Mouse (Mus musculus): ENCODE measurements around the gene Pdzd8. TPM values are rescaled to one million over a fixed set of nuclear protein-coding genes. Genes with fewer than 3 reads are reported as not detected.
A peak's percentile ranks its signal among the peaks of the same experiment; 100 is the strongest.

The Pdzd8 gene
- polyA plus RNA-seq, 1 experiment: 11.8 TPM

DNA sequence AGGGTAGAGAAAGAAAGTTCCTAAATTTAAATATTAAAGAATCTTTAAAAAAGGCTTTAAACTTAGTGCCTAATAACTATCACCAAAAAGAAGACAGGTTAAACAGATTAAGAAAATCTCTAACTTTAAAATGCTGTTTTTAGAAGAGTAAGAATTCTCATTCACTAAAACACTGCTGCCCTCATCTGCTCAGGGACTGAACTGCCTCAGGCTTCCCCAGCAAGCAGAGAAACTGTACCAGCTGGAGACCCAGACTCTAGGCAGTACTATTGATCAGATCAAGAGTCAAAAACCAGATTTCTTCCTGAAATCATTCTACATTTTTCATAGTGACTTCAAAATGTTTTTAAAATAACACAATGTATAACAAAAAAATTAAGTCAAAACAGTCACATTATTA lies 29.0 kb downstream of the Pdzd8 start:
- Histone ChIP-seq H3K36me3 (ENCODE audit: control insufficient read depth, insufficient read depth, low read length) (peaks cover 6% of the 10 kb centered on the region; the same call in 1 of the 2 replicates), H3K4me3 (ENCODE audit: low read depth, low read length) (no peak overlapping the region), H3K27me3 (ENCODE audit: control insufficient read depth, insufficient read depth, low read length) (no peaks in the 10 kb centered on the region), H3K27ac (ENCODE audit: insufficient read depth, low read depth, low read length) (no peak overlapping the region), H3K4me1 (ENCODE audit: control insufficient read depth, insufficient read depth, insufficient read length, low read length) (no peaks in the 10 kb centered on the region)
- no peak for TF ChIP-seq POLR2A (IDR thresholded peaks at IDR 0.05; ENCODE audit: low read depth, low read length)
- TF ChIP-seq CTCF (IDR thresholded peaks at IDR 0.05; ENCODE audit: extremely low read depth, insufficient read length, insufficient replicate concordance, low read depth, low read length): peak; percentile 31; the same call in 1 of the 2 replicates

DNA sequence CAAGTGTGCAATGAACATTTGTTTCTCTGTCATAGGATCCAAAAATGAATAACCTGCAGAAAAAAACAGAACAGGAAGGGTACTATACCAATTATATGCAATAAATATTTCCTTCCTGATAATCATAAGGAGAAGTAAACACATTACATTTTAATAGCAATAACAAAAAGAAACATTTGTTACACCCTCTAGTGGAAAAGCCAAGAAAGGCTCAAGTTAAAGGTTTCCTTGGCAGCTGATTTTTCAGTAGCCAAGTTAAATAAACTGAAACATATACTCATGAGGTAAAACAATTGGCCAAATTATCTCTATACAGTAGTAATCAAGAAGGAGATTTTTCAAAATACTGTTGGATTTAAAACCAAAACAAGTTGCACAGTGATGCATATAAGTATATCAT lies 30.3 kb downstream of the Pdzd8 start:
- Histone ChIP-seq H3K27ac (ENCODE audit: insufficient read depth, low read depth, low read length) (no peak overlapping the region), H3K4me1 (ENCODE audit: control insufficient read depth, insufficient read depth, insufficient read length, low read length) (no peaks in the 10 kb centered on the region), H3K36me3 (ENCODE audit: control insufficient read depth, insufficient read depth, low read length) (peaks cover 7% of the 10 kb centered on the region; the same call in 1 of the 2 replicates), H3K4me3 (ENCODE audit: low read depth, low read length) (no peak overlapping the region), H3K27me3 (ENCODE audit: control insufficient read depth, insufficient read depth, low read length) (no peaks in the 10 kb centered on the region)
- TF ChIP-seq POLR2A (IDR thresholded peaks at IDR 0.05; ENCODE audit: low read depth, low read length) (no peak), CTCF (IDR thresholded peaks at IDR 0.05; ENCODE audit: extremely low read depth, insufficient read length, insufficient replicate concordance, low read depth, low read length) (no peak)

DNA sequence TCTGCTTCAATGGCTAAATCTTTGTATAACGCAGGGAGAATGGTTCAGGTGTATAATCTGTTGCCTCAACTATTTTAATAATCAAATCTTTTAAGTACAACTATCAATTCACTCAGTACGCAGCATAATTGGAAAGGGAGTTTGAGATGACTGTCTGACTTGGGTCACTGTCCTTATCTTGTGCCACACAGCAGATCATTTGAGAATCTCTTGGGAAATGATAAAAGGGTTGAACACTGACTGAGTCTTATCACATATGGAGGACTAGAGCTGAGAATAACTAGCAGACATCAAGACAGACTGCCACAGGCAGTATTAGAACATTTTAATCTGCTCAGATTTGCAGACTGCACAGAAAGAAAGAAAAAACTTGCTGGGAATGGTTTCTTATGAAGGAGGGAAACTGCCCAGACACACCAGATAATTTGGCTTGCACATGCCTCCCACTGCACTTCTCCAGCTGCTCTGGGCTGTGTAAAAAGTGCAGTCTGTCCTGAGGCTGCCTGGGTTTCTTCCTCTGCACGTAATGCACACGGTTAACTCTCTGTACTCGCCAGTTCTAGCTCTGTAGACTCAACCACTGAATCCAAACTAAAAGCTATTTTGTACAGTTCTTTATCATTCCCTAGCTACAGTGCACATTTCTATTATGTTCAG lies 53.3 kb downstream of the Pdzd8 start:
- Histone ChIP-seq H3K4me1 (ENCODE audit: control insufficient read depth, insufficient read depth, insufficient read length, low read length) (no peaks in the 10 kb centered on the region), H3K36me3 (ENCODE audit: control insufficient read depth, insufficient read depth, low read length) (peaks cover 6% of the 10 kb centered on the region), H3K4me3 (ENCODE audit: low read depth, low read length) (no peak overlapping the region), H3K27ac (ENCODE audit: insufficient read depth, low read depth, low read length) (no peak overlapping the region), H3K27me3 (ENCODE audit: control insufficient read depth, insufficient read depth, low read length) (no peaks in the 10 kb centered on the region)
- no peak for TF ChIP-seq POLR2A (IDR thresholded peaks at IDR 0.05; ENCODE audit: low read depth, low read length)
- no peak for TF ChIP-seq CTCF (IDR thresholded peaks at IDR 0.05; ENCODE audit: extremely low read depth, insufficient read length, insufficient replicate concordance, low read depth, low read length)
- WGBS: 88% methylated on average over 5 of the region's 5 CpGs

DNA sequence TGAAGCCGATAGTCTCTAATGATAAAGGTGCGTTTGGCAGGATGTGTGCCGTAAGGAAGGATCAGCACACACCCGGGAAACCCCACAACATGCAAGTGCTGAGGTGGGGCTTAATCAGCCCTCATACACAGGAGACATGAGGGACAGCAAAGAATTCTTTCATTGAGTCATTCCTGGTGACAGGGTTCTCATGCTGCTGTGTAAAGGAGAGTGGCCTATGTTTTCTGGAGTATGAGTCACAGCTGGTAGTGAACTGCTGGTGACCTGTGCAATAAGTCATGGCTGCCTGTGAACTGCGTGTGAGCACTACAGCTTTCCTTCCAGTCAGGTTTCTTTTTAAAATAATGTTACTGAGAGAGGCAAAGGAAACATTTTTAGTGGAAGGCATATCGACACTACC lies 55.8 kb downstream of the Pdzd8 start:
- TF ChIP-seq POLR2A (IDR thresholded peaks at IDR 0.05; ENCODE audit: low read depth, low read length) (no peak), CTCF (IDR thresholded peaks at IDR 0.05; ENCODE audit: extremely low read depth, insufficient read length, insufficient replicate concordance, low read depth, low read length) (no peak)
- no peaks in the 10 kb centered on the region for H3K27me3 ChIP-seq (ENCODE audit: control insufficient read depth, insufficient read depth, low read length)
- H3K27ac ChIP-seq (ENCODE audit: insufficient read depth, low read depth, low read length): no peak overlapping the region
- 69% methylated on average over 6 of the region's 6 CpGs for WGBS
- peaks cover 3% of the 10 kb centered on the region for H3K36me3 ChIP-seq (ENCODE audit: control insufficient read depth, insufficient read depth, low read length)
- no peak overlapping the region for H3K4me3 ChIP-seq (ENCODE audit: low read depth, low read length)
- no peaks in the 10 kb centered on the region for H3K4me1 ChIP-seq (ENCODE audit: control insufficient read depth, insufficient read depth, insufficient read length, low read length)

DNA sequence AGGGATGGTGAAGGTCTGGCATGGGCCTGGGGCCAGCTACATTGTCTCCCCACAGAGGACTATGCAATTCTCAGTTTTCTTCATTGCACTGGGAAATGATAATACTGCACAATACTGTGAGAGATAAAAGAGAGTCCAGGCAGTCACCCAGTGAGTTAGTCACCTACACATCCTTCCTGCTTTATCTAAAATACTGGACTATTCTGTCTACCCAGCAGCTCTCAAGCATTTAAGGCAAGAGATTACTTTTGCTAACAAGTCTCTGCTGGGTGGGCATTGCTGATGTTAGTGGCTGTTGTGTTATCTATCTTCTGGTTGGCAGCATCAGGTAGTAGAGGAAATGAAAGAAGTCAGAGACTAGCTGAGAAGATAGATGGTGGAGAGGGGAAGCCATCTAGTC lies 56.5 kb downstream of the Pdzd8 start:
- TF ChIP-seq POLR2A (IDR thresholded peaks at IDR 0.05; ENCODE audit: low read depth, low read length): no peak
- no peak overlapping the region for H3K27ac ChIP-seq (ENCODE audit: insufficient read depth, low read depth, low read length)
- no peaks in the 10 kb centered on the region for H3K27me3 ChIP-seq (ENCODE audit: control insufficient read depth, insufficient read depth, low read length)
- peaks cover 3% of the 10 kb centered on the region for H3K36me3 ChIP-seq (ENCODE audit: control insufficient read depth, insufficient read depth, low read length)
- H3K4me1 ChIP-seq (ENCODE audit: control insufficient read depth, insufficient read depth, insufficient read length, low read length): no peaks in the 10 kb centered on the region
- no peak overlapping the region for H3K4me3 ChIP-seq (ENCODE audit: low read depth, low read length)

DNA sequence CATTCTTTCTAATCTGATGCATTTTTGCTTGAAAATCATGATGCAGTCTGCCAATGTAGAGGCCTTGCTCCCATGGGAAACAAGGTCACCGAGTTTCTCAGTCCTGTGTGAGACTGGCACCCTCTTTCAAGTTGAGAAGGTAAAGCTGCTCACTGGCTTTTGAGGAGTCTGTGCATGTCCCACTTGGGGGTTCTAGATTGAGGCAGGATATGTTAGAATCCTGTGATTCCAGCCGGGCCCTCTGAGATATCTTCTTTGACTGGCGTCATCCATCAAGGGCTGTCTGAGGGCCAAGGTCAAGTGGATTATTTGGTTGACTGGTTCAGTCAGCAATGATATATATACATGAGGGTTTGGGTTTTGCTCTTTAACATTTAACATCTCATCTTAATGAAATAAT lies 63.6 kb downstream of the Pdzd8 start:
- H3K4me1 ChIP-seq (ENCODE audit: control insufficient read depth, insufficient read depth, insufficient read length, low read length): no peaks in the 10 kb centered on the region
- no peak for TF ChIP-seq POLR2A (IDR thresholded peaks at IDR 0.05; ENCODE audit: low read depth, low read length)
- TF ChIP-seq CTCF (IDR thresholded peaks at IDR 0.05; ENCODE audit: extremely low read depth, insufficient read length, insufficient replicate concordance, low read depth, low read length): no peak
- WGBS: 77% methylated on average over 3 of the region's 3 CpGs

DNA sequence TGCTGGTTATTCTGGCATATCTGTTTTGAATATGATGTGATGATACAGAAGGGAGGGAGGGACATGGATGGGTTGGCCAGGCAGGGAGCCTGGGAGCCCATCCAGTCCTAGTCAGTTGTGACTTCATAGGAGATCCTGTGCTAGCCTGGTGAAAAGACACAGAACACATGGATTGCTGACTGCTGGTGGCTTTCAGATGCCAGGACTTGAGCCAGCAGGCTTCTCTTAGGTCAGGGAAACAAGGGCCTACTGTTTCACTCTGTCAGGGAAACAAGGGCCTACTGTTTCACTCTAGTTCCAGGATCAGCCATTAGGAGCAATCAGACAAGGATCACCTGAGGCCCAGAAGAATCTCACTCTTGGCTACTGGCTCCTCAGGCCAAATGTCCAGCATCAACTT lies 64.7 kb downstream of the Pdzd8 start:
- H3K36me3 ChIP-seq (ENCODE audit: control insufficient read depth, insufficient read depth, low read length): no peaks in the 10 kb centered on the region
- TF ChIP-seq CTCF (IDR thresholded peaks at IDR 0.05; ENCODE audit: extremely low read depth, insufficient read length, insufficient replicate concordance, low read depth, low read length) (no peak), POLR2A (IDR thresholded peaks at IDR 0.05; ENCODE audit: low read depth, low read length) (no peak)
- H3K27me3 ChIP-seq (ENCODE audit: control insufficient read depth, insufficient read depth, low read length): no peaks in the 10 kb centered on the region
- H3K4me1 ChIP-seq (ENCODE audit: control insufficient read depth, insufficient read depth, insufficient read length, low read length): no peaks in the 10 kb centered on the region
- H3K4me3 ChIP-seq (ENCODE audit: low read depth, low read length): no peak overlapping the region
- H3K27ac ChIP-seq (ENCODE audit: insufficient read depth, low read depth, low read length): no peak overlapping the region

More for the DNA sequence above, 63.6 kb downstream of the Pdzd8 start:
- Histone ChIP-seq H3K27ac (ENCODE audit: insufficient read depth, low read depth, low read length) (no peak overlapping the region), H3K4me3 (ENCODE audit: low read depth, low read length) (no peak overlapping the region), H3K27me3 (ENCODE audit: control insufficient read depth, insufficient read depth, low read length) (no peaks in the 10 kb centered on the region), H3K36me3 (ENCODE audit: control insufficient read depth, insufficient read depth, low read length) (no peaks in the 10 kb centered on the region)
